Mouse (Mus musculus) kidney, postnatal 0 days (tissue): ENCODE data around the gene Spats2. TPM values are rescaled to one million over a fixed set of nuclear protein-coding genes. Genes with fewer than 3 reads are reported as not detected.

ENCODE experiments used
- ATAC-seq: fragments of 200-750 bp; cut with Nextera tagmentation; replicated peaks from 2 replicates; pipeline ENCODE4 v1.8.0; 2017; ENCODE audit warnings: low read depth, moderate number of reproducible peaks, moderate TSS enrichment, moderate library complexity; ENCODE audit not compliant: low FRiP score
- DNase-seq: peaks from one replicate; pipeline ENCODE4 v3.0.0-alpha.2; 2016; ENCODE audit warnings: low spot score
- H3K27ac ChIP-seq: fragments of 300-500 bp; sonication (generic); 2 replicates; pipeline ENCODE4 v1.5.1; 2014; ENCODE audit warnings: mild to moderate bottlenecking
- H3K27me3 ChIP-seq: fragments of 300-500 bp; sonication (generic); 2 replicates; pipeline ENCODE4 v1.6.1; 2014; ENCODE audit warnings: low read length, mixed read lengths; ENCODE audit not compliant: insufficient read depth
- H3K36me3 ChIP-seq: fragments of 300-500 bp; sonication (generic); 2 replicates; pipeline ENCODE4 v1.6.1; 2014; ENCODE audit warnings: low read length, mixed read lengths; ENCODE audit not compliant: insufficient read depth
- H3K4me1 ChIP-seq: fragments of 300-500 bp; sonication (generic); replicated peaks from 2 replicates; pipeline ENCODE4 v1.6.1; 2014; ENCODE audit warnings: antibody characterized with exemption, low read length, mixed read lengths; ENCODE audit not compliant: insufficient read depth
- H3K4me2 ChIP-seq: fragments of 300-500 bp; sonication (generic); 2 replicates; pipeline ENCODE4 v1.6.1; 2014; ENCODE audit warnings: mild to moderate bottlenecking, low read length, moderate library complexity, mixed read lengths
- H3K4me3 ChIP-seq: fragments of 300-500 bp; sonication (generic); replicated peaks from 2 replicates; pipeline ENCODE4 v1.5.1; 2014; ENCODE audit warnings: low read depth, low read length
- H3K9ac ChIP-seq: fragments of 300-500 bp; sonication (generic); 2 replicates; pipeline ENCODE4 v1.6.1; 2014; ENCODE audit warnings: low read depth, low read length
- H3K9me3 ChIP-seq: fragments of 300-500 bp; sonication (generic); replicated peaks from 2 replicates; pipeline ENCODE4 v1.6.1; 2016; ENCODE audit warnings: low read length, inconsistent platforms, mixed read lengths
- CTCF ChIP-seq: IDR thresholded peaks from 2 replicates; pipeline ENCODE4 v1.5.1; 2016; ENCODE audit warnings: antibody characterized with exemption, low read depth, mild to moderate bottlenecking, moderate library complexity
- WGBS: fragments of 180-500 bp; shearing (Covaris S2); extraction: QIAGEN DNeasy Blood & Tissue Kit; methylation state at CpG from one replicate; pipeline ENCODE4 v1.1.7; 2014; 5-methylcytosine and 5-hydroxymethylcytosine counted together
- polyA plus RNA-seq: library from polyadenylated mRNA; unstranded; fragments of >200 nt; fragmentation: Nextera tagmentation; extraction: Ambion mirVana; gene quantifications from 2 replicates; pipeline ENCODE4 v1.2.1, GENCODE M21; 2015

The Spats2 gene
- polyA plus RNA-seq, 1 experiment from 2014 or later: 33.5 TPM

DNA sequence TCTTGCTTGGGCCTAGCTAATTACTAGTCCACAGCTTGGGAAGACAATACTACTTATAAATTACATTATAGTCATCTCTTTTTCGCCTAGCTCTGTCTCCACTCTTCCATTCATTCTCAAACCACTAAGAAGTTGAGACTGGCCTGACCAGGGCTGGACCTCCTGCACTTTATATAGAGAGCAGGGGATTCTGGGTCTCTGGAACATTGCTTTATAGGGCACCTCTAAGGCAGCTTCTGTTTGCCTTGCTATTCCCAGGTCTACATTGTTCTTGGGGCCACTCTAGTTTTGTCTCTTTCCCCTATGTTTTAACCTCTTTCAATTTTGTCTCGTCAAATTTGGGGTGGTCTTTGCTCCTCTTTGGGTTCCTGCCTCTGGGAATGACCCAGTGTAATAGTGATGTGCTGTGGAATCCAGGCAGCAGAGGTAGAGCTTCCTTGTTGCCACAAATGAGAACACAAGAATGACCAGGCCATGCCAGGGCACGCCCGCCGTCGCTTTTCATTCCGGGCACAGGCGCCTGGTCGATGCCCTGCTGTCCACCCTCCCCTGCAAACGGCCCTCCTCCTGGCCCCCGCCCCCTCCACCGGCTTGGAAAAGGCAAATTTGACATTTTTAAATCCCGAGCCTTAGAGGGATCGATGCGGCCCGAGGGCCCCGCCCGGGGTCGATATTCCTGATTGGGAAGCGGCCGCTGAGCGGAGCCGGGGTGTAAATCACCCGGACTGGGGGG, 29.5 kb upstream of the Spats2 start:
- no peak for ATAC-seq
- Histone ChIP-seq H3K36me3 (no peaks in the 10 kb centered on the region), H3K27me3 (peaks cover 20% of the 10 kb centered on the region), H3K4me3 (peak overlapping the region; percentile 38), H3K4me2 (peak overlapping the region; percentile 80), H3K27ac (0 out of 2 replicates have a peak overlapping the region, but pooled peaks have one; percentile 48), H3K9ac (peak overlapping the region; percentile 14; the same call in 1 of the 2 replicates), H3K4me1 (peaks cover 45% of the 10 kb centered on the region), H3K9me3 (no peaks in the 10 kb centered on the region)
- no peak for TF ChIP-seq CTCF
- DNase-seq: no peak
- WGBS: 8% methylated on average over 24 of the region's 24 CpGs

DNA sequence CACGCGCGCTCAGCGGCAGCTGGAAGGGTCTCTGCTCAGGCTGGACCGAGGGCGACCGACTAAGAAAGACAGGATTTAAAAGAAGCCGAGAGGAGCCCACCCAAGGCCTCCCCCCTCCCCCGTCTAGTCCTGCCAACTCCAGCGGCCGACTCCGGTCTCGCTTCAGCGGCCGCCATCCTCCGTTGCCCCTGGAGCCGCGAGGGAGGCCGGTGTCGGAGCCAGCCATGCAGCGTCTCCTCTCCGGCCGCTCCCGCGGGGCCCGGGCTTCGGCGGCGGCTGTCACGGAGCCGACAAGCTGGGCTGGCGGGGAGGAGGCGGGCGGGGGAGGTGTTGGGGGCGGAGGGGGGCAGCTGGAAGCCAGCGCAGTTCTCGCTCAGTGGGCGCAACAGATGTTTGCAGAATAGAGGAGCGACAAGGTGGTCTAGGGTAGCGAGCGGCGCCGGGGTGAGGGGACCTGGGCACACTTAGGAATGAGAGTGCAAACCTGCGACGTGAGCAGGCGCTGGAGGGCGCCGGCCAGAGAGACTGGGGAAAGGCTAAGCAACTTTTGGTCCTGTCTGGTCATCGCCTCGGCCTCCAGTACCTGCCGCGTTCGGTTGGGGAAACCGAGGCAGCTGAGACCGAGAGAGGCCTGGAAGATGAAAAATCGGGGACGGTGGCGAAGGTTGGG, 28.8 kb upstream of the Spats2 start:
- under 1% methylated on average over 54 of the region's 58 CpGs for WGBS

DNA sequence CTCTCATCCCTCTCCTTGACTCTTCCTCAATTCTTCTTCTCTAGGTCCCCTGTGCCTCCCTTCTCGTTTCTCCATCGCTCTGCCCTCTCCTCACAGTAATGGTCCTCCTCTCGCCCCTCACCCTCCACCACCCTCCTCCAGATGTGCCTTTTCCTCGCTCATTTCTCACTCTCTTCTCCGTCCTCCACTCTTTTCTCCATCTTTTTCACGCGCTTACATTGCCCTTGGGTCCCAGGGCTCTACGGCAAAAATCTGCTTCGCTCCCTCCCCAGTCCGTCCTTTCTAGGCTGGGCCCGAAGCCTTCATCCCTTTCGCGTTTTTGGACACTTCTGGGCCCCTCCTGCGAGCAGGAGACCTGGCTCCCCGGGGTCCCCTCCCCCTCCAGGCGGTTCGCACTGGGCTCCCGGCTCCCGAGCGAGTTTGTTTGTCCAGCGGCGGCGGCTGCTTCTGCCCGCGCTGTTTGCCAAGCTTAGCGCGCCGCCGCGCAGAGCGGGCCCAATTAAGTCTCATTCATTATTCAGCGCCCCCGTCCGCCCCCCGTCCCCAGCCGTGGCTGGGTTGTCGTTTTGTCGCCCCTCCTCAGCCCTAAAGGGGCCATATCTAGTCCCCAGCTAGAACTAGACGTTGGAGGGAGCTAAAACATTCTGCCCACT, 27.8 kb upstream of the Spats2 start:
- 2% methylated on average over 38 of the region's 39 CpGs for WGBS
- peak overlapping the region; percentile 38 for H3K4me3 ChIP-seq
- no peak for TF ChIP-seq CTCF
- no peak overlapping the region; the same call in 1 of the 2 replicates for H3K27ac ChIP-seq
- no peak for DNase-seq
- peaks cover 45% of the 10 kb centered on the region for H3K4me1 ChIP-seq
- H3K36me3 ChIP-seq: no peaks in the 10 kb centered on the region
- peak overlapping the region; percentile 52; the same call in 1 of the 2 replicates for H3K9ac ChIP-seq
- no peaks in the 10 kb centered on the region for H3K9me3 ChIP-seq
- no peak for ATAC-seq
- H3K27me3 ChIP-seq: peaks cover 20% of the 10 kb centered on the region
- peak overlapping the region; percentile 80 for H3K4me2 ChIP-seq

More for the DNA sequence above, 28.8 kb upstream of the Spats2 start:
- TF ChIP-seq CTCF: no peak
- peaks cover 20% of the 10 kb centered on the region for H3K27me3 ChIP-seq
- peak overlapping the region; percentile 38 for H3K4me3 ChIP-seq
- peak overlapping the region; percentile 18 for H3K9ac ChIP-seq
- H3K27ac ChIP-seq: peak overlapping the region; percentile 48; the same call in 1 of the 2 replicates
- peak; percentile 40 for ATAC-seq
- peaks cover 45% of the 10 kb centered on the region for H3K4me1 ChIP-seq
- H3K9me3 ChIP-seq: no peaks in the 10 kb centered on the region
- peak overlapping the region; percentile 80 for H3K4me2 ChIP-seq
- DNase-seq: peak; percentile 80
- H3K36me3 ChIP-seq: no peaks in the 10 kb centered on the region

DNA sequence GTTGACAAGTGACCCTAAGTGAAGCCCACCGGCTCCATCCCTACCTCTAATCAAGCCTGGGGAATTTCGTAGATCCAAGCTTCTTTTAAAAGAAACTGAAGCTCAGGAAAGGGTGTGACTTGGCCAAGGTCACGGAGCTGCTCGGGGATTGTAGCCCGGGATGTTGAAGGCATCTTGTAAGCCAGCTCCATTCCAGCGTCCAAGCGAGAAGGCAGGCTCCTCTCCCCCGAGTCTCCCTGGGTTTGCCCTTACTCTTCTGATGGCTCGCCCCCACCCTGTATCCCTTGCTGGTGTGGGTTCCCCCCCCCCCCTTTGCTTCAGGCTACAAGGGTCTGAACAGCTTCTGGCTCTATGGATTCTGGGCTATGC, 27.2 kb upstream of the Spats2 start:
- no peak for DNase-seq
- H3K4me3 ChIP-seq: peak overlapping the region; percentile 38
- no peak overlapping the region for H3K27ac ChIP-seq
- no peak for TF ChIP-seq CTCF
- peaks cover 20% of the 10 kb centered on the region for H3K27me3 ChIP-seq
- no peak for ATAC-seq
- peak overlapping the region; percentile 52; the same call in 1 of the 2 replicates for H3K9ac ChIP-seq
- H3K4me1 ChIP-seq: peaks cover 41% of the 10 kb centered on the region
- no peaks in the 10 kb centered on the region for H3K36me3 ChIP-seq
- WGBS: 3% methylated on average over 9 of the region's 9 CpGs
- H3K4me2 ChIP-seq: peak overlapping the region; percentile 80
- no peaks in the 10 kb centered on the region for H3K9me3 ChIP-seq

DNA sequence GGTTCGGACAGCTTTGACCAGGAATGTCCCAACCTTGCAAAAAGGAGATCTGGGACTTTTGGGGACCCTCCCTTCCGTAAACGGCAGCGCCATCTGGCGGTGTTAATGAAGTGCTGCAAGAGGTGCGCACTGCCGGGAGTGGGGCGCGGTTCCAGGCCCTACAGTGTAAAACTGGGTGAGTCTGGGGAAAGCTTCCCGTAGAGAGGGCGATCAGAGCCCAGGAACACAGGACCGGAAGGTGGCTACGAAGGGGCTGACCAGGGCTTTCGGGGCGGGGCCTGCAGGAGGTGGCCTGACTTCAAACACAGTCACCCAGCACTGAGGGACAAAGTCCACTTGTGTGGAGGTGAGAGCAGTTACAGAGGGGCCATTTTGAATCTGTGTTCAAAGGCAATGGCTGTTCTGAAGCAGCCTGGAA, 26.6 kb upstream of the Spats2 start:
- ATAC-seq (peak; percentile 74), DNase-seq (peak; percentile 83)
- Histone ChIP-seq H3K27ac (0 out of 2 replicates have a peak overlapping the region, but pooled peaks have one; percentile 54), H3K4me2 (peak overlapping the region; percentile 80), H3K4me1 (peaks cover 36% of the 10 kb centered on the region), H3K9me3 (no peaks in the 10 kb centered on the region), H3K27me3 (peaks cover 20% of the 10 kb centered on the region), H3K36me3 (no peaks in the 10 kb centered on the region), H3K9ac (0 out of 2 replicates have a peak overlapping the region, but pooled peaks have one; percentile 18), H3K4me3 (peak overlapping the region; percentile 13)
- WGBS: 2% methylated on average over 15 of the region's 15 CpGs
- peak; percentile 87 for TF ChIP-seq CTCF

DNA sequence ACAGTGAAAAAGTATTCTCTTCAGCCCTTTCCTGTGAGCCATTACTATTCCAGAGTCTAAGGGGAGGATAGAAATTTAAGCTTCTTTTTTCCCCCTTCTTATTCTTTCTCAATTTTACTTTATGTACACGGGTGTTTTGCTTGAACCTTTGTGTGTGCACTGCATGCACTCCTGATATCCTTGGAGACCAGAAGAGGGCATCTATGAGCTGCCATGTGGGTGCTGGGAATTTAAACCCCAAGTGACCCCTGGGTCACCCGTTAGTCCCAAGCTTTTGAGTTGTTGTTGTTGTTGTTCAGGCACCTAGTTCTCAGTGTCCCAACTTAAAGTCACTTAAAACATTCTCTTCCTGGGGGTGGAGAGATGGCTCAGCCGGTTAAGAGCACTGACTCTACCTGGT, 25.7 kb upstream of the Spats2 start:
- Histone ChIP-seq H3K4me2 (no peak overlapping the region), H3K9me3 (no peaks in the 10 kb centered on the region), H3K36me3 (no peaks in the 10 kb centered on the region), H3K27ac (no peak overlapping the region), H3K27me3 (peaks cover 17% of the 10 kb centered on the region), H3K4me3 (no peak overlapping the region), H3K4me1 (peaks cover 30% of the 10 kb centered on the region), H3K9ac (no peak overlapping the region)
- WGBS: 56% methylated on average over 3 of the region's 3 CpGs
- ATAC-seq (no peak), DNase-seq (no peak)
- TF ChIP-seq CTCF: 0 out of 2 replicates have a peak, but pooled peaks have one; percentile 42
